Mouse (Mus musculus): ENCODE measurements around the gene Nuak2.

- TF ChIP-seq CTCF (IDR thresholded peaks at IDR 0.05; ENCODE audit: control insufficient read depth, insufficient read depth, insufficient replicate concordance, low read depth, low read length) (no peak), POLR2A (IDR thresholded peaks at IDR 0.05; ENCODE audit: control insufficient read depth, low read depth, low read length) (no peak)
Observed at GRCm38 (mm10) chr1:132298801-132299464, 17.0 kb upstream of the Nuak2 start.

All from testis, adult 2 months (tissue).